Mouse (Mus musculus) ovary, postnatal 36 days (tissue): ENCODE measurements at regions not wholly inside any gene's neighbourhood (a gene's known extent, or its start where the extent isn't known, plus 50 kb on each side); places are given as distances from the start of the nearest gene placed in this dataset.

Experiments
- DNase-seq: peaks from one replicate; pipeline ENCODE4 v3.0.0; 2022; ENCODE audit warnings: low spot score, mixed read lengths

DNA sequence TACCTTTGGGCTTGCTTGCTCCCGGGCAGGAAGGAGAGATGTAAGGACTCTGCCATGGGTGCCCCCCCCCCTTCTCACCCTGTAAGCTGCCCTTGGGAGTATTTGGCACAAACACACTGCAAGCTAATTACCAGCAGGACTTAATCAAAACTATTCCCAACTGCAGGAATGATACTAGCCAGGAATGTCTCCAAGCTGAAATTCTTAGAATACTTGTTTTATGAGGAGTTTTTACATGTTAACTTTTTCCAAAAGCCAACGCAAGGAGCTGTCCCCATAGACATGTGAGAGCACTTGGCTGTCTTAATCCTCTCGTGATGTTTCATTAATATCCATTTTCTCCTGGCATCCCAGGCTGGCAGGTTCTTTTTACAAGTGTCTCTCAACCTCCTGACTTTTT, 155.6 kb upstream of the Irx6 start:
- DNase-seq, result no peak

DNA sequence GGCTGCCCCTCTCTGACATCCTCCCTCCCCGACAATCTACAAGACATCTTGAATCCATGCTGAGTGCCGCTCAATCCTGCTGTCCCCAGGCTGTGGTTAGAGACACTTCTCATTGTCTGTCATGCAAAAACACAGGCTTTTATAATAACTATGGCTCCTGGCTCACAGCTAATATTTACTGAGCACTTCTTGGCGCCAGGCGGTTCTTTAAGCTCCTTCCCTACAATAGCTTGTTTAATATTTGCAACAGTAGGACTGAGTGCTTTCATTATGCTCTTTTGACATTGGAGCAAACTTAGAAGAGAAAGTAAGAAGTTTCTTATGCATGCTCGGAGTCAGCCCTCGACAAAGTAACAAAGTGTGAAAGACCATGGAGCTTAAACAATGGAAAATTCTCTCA, 151.6 kb upstream of the Irx6 start:
- no peak for DNase-seq

DNA sequence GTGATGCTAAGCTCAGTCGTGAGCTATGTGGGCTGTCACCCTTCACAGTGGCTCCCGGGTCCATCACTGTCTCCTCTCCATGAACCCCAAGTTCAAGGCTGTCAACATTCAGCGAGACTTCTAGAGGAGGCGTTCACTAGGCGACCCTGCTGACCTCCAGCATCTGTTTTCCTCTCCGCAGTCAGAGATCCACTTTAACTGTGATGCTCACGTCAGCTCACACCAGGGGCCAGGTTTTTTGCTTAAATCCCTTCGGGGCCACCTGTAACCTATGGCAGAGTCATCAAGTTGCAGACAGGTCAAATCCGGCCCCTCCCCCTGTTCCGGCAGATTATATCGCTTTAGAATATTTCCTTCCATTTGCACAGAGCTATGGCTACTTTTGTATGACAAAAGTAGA, 144.3 kb upstream of the Irx6 start:
- DNase-seq, result no peak

DNA sequence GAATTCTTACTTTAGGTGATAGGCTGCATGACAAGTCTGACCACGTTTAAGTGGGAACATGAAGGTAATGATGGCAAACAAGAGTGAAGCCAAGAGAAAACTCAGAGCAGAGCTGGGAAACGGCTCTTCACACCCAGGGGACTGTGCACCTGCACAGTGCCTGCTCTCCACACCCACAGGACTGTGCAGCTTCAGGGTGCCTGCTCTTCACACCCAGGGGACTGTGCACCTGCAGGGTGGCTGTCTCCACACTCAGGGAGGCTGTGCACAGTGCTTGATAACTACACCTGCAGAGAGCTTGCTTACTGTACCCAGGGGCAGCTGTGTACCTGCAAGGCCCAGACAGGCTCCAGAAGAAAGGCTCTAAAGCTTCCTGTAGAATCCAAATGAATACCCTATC, 133.5 kb upstream of the Irx6 start:
- no peak for DNase-seq

DNA sequence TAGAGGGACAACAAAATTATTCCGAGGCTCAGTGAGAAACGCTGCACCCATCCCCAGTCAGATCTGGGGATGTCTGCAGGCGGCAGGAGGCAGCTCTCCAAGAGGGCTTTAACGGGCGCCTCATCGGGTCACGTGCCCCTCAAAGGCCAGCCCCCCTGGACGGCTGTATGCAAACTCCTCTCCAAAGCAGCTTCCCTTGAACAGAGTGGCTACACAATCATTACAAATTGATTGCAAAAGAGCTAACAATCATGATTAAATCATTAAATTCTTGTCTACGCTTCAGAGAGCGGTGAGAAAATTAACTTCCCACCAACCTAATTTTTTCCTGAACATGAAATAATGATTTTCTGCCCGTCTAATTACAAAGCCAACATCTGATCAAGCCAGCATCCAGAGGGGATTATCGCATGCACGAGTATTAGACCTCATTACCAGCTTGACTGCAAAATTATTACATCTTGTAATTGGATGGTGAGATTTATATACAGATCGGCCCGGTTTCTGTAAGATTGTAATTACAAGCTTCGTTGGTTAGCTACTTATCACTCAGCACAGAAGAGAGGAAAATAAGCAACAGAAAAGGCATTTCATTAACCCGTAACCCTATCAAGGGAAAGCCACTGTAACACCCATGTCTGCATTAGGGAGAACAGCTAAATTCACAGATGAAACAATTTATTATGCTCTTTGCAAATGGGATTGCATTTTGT, 128.6 kb upstream of the Irx6 start:
- DNase-seq, result no peak

DNA sequence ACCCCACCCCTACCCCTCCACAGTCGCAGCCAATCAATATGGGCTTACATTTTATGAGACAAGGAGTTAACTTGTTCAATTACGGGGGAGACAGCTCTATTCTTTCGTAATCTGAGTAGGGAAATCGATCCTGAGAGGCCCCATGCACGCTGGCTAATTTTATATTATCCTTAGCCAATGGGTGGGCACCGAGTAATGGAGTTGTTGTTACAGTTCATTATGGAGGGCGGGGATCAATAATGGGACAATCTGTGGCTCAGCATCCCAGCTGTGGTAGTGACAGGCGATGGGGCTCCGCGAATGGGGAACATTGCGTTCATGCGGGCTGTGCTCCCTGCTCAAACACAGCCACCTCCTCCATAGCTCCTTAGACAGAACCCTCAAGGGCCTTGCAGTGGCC, 118.9 kb upstream of the Irx6 start:
- no peak for DNase-seq

DNA sequence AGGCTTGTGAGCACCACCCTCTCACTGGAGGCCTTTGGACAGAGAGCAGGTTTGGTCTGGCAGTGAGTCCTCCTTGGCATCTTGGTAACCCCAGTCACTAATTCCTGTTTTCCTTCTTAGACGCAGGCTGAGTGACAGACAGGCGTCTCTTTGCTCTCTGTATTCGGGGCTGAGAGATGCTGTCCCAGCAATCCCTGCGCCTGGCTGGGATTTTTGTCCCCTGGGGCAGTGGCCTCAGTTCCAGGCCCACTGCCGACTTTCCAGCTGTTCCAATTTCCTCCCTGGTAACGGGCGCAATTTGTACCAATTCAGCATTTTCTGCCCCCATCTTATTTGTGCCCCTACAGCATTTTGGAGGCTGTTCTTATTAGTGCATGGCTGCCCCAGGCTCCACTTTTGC, 118.5 kb upstream of the Irx6 start:
- no peak for DNase-seq

DNA sequence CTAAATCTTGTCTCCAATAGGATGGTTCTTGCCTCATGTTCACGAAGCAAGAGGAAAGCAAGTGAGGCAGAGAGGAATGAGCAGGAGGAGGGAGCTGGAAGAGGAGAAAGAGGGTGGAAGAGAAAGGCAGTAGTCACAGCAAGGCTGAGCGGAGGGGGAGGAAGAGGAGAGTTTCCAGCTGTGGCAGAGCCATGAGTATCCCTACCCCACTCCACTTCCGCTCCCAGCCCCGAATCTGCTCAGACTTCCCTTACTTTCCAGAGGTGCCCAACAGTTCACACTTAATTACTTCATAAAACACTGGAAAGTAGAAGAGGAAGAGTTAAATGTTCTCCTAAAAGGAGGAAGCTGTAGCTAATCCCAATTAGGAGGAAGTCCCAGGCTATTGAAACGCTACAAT, 111.6 kb upstream of the Irx6 start:
- DNase-seq, result no peak

DNA sequence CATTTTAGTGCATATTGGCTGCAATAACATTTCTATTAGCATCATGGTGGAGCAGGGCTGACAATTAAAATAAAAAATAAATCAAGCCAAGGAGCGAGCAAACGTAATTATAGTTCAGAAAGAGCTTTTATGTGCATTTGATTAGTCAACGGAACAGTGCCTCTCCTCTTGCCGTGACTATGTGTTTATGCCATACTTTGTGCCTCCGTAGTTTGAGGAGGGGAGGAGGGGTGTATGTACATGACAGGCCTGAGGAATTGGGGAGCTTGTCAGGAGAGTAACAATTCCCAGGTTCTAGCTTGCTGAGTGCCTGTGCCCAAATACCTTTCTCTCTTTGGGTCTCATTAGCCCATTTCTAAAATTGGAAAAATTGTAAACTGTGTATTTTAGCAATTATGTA, 111.1 kb upstream of the Irx6 start:
- no peak for DNase-seq

DNA sequence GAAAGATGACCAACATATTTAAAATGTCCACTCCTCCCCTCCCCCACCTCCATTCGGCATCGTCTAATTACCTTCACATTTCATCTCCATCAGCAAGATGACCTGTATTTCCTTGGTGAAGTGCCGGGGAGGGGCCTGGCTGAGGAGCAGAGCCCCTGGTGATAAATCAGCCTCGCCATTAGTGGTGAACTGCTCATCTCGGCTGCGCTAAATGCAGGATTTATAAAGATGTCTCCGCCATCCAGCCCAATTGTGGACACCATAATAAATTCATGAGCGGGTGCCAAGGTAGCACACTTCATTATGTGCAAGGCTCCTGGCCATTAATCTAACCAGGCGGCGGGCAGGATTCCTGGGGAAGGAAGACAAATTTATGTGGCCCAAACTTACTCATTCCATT, 104.4 kb upstream of the Irx6 start:
- DNase-seq, result no peak

DNA sequence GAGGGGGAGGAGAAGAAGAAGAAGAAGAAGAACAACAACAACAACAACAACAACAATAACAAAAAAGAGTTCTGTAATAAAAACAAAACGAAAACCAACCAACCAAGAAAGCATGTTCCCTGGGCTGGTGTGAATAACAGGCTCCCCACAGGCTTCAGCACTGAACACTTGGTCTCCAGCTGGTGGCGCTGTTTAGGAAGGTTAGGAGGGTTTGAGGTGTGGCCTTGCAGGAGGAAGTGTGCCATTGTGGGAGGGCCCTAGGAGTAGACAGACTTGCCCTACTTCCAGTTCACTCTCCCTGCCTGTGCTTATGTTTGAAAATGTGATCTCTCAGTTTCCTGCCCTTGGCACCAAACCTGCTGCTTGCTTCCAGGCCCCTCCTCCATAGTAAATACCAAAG, 94.6 kb upstream of the Irx6 start:
- DNase-seq, result no peak

DNA sequence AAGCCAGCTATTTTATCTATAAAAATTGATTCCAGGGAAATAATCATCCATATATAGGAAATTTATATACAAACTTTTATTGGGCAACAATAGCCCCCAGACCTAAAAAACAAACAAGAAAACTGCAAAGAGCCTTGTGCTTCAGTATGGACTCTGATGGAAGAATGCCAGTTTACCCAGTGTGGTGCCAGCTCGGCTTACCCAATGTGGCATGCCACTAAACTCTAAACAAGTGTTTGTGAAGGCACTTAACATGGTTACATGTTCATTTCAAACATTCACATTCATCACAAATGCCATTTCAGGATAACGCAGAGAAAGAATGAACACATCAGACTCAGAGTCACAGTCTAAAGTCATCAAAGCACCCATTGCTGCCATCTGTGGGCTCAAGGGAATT, 93.0 kb upstream of the Irx6 start:
- DNase-seq, result no peak

DNA sequence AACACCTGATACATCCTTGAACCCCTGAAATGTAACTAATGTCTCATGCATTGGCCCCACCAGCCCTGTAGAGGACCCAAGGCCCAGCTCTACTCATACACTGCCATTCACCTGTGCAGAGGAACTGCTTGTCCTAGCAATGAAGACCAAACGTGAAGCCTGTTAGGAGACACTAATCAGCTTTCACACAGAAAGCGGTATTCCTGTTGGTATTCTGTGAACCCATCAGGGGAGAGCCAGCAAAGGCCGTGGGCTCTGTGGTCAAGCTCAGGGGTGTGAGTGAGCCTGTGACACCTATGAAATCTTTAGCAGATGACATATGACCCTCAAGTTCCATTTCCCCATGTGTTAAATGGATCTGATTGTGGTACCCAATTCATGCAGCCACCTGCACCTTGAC, 73.3 kb upstream of the Irx6 start:
- no peak for DNase-seq

DNA sequence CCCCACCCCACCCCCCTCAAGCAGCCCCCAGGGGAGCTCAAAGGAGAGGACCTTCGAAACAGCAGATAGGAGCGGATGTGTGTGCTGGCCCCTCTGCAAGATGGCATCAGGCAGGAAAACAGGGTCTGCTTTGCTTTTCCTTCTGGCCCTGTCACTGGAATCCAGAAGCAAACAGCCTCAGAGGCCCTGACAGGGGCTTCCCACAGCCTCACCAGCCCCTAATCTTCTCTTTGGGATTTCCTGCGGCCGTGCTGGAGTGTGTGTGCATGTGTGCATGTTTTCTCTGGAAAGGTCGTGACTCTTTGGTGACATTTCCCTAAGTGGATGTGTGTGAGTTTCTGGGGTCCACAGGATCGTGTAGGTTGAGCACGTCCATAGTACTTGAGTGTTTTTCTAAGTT, 71.1 kb upstream of the Irx6 start:
- DNase-seq, result no peak

DNA sequence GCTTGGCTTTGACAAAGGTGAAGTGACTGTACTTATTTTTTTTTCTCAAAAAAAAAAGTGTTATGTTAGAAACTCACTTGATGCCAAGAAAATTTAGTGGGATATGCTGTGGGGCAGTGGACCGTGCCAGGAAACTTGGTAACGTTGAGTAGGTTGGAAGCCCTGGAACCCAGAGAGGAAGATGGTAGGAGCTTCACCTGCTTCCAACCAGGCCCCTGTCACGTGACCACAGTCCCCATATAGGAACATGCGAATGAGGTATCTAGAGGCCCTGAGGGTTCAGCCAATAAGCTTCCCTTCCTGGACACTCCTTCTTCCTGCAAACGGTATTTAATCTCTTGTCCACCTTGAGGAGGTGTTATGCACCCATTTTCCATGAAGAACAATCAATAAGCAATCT, 68.5 kb upstream of the Irx6 start:
- no peak for DNase-seq

DNA sequence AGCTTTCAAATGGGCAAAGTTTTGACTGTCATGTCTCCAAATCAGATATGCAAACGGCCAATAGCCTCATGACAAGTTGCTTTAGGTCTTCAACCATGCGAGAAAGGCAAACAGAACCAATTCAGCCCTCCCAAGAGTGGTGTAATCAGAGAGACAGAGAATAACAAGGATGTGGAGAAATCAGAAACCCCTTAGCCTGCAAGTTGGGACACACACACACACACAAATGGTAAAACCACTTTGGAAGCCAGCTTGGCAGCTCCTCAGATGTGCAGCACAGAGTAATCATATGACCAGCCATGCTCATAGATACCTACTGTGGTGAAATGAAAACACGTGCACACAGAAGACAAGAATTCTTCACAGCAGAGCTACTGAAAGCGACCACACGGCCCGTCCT, 66.5 kb upstream of the Irx6 start:
- DNase-seq, result no peak

DNA sequence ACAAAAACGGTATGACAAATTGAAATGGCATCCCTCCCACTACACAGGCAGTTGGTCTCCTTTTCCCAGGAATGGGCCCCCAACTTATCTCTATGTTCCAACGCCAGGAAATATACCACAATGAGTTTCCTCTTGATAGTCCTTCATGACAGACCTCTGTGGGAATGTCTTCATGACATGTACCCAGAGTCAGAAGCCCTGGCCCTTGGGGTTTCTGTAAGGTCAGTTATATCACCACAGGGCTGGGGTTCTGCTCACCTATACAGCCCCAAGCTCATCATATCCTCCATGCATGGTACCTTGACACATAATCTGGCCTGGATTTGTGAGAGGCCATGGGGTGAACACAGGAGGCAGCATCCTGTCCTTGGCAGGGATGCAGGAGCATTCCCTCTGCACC, 64.2 kb upstream of the Irx6 start:
- no peak for DNase-seq

DNA sequence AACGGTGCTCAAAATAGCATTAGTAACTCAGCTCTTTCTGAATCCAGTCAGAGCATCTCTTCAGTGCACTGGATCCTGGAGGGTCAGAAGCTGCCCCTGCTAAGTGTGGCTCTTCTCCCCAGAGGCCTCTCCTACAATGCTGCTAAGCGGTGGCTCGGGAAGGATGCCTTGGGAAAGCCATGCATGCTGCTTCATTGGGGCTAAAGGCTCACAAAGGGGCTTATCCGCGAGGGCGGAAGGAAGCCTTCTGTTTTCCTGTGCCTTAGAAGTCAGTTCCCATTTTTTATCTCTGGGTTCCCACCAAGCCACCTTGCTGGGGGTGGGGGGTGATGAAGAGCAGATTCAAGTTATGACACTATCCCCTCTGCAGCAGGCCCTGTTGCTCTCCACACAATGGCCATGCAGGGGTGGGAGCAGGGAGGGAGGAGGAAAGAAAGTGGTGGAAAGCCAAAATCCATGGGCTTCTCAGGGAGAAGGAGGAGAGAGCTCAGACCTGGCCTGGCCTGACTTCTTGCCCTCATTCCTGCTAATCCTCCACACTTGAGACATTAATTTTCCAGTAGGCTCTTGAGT, 63.5 kb upstream of the Irx6 start:
- DNase-seq, result no peak

DNA sequence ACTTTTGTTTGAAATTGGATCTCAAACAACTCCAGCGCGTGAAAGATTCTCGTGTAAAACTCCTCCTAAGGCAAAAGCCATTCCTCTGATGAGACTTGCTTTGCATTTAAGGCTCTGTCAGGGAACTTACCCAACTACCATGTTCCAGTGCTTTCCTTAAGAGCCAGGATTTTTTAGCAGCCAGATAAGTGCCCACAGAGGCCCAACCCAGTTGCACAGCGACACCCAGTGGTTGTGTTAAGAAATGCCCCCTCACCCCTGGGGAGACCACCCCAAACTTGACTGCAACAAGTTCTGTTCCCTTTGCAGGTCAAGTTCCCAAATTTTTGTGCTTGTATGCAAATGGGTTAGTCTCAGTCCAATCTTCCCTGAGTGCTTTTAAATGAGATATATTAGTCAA, 60.6 kb upstream of the Irx6 start:
- peak; percentile 5 for DNase-seq

DNA sequence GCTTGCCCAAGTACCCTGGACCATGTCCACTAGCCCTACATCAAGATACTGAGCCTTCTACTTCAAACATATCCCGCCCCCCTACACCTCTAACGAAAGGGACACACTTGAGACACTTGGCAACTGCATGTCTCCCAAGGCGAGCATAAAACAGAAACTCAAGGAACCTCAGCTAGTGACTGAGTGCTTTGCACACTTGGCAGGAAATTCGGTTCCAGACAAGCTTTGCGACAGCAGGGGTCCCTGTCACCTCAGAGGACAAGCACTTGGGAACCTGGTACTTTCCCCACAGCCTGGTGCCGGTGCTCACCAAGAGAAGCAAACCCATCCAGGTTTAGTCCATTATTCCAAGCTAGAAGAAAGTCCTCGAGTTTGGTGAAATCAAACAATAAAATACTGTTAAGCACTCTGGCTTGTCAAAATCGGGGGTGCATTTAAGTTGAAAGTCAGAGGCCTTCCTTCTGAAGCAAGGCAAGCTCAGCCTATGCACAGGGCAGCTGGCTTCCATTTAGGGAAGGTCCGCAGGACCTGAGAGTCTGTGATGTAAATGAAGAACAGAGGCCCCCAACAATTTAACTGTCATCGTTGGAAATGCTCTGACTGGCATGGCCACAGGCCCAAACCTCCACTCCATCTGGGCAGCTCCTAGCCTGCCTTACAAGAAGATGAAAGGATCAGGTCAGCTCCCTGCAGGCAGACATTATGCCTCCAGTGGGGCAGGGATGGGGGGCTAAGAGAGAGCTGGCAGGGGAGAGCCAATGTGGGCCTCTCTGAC, 57.6 kb upstream of the Irx6 start:
- DNase-seq, result no peak

DNA sequence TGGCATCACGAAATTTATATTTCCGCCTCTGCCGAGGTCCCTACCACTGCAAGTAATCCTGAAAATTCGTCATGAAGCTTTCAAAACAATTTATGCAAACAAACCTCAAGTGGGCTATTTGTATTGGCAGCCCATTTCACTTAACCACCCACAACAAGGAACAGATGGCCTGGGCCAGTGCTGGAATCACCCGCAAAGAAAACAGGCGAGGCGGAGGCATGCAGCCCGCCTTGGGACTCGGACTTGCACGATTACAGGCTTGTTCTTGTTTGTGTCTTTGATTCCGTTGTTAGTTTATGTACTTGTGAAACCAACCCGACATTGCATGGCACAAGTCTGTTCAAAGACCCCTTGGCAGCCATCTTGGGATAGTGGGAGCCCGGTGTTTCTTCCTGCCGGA, 55.8 kb upstream of the Irx6 start:
- no peak for DNase-seq
